Mouse (Mus musculus): ENCODE measurements around the gene Kitl. TPM values are rescaled to one million over a fixed set of nuclear protein-coding genes. Genes with fewer than 3 reads are reported as not detected.

Gene Kitl
- total RNA-seq, 2 experiments from 2014 or later, result 21.4 to 21.6 TPM

DNA sequence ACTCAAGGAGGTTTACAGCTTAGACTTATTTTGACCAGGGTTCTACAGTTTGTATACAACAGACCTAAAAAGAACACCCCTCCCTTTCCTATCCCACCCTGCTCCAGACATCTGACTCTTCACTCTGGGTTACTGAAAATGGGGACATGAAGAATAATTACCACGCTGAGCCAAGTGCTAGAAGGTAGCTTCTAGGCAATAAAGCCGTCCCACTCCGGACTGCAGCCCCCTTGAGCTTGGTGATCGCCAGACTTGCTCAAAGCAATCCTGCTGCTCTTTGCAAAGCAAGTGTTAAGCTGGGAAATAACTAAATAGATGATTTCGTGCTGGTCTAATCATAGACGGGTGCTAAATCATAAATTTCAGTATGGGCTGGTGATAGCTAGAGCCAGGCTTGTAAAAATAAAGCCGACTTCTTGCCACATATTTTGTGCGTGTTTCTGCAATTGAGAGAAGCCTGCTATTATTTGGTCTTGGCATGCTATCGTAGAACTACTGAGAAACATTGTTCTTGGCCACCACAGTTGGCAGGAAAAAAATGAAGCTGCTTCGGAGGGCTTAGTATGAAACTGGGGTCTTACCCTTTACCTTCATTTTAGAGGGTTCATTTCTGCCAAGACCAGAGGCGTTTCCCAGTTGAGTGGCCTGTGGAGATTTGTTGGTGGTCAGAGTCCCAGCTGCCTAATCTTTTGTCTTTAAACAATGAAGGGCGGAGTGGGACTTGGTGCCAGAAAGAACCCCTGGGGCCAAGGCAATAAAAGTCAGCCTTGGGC is 50.3 kb downstream of the Kitl start:
- no peak for DNase-seq (ENCODE audit: low spot score in 2 of 2)
- peak overlapping the region; percentile 29 for H3K4me3 ChIP-seq
- no peak for TF ChIP-seq CTCF (conservative IDR thresholded peaks at IDR 0.05)
- peak overlapping the region; percentile 72 for H3K27ac ChIP-seq

DNA sequence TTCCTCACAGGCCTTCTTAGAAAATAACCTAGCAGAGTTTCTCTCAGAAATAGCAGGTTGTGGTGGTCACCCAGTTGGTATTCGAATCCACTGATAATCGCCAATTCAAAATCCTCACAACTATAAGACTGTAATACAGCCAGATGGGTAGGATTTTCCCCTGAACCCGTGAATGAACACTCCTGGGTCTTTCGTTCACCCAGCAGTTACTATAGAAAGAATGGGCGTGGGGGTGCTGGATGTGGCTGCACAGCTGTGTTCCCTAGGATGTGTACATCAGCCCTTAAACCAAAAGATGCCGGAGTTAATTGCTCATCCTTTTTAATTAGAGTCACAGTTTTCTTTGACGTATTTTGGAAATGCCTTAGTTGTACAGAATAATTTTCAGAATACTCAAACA is 50.9 kb downstream of the Kitl start:
- no peak overlapping the region for H3K4me3 ChIP-seq
- TF ChIP-seq CTCF (conservative IDR thresholded peaks at IDR 0.05), result no peak
- no peak for DNase-seq (ENCODE audit: low spot score in 2 of 2)
- H3K27ac ChIP-seq, result peak overlapping the region; percentile 72; the same call in 1 of the 2 replicates

DNA sequence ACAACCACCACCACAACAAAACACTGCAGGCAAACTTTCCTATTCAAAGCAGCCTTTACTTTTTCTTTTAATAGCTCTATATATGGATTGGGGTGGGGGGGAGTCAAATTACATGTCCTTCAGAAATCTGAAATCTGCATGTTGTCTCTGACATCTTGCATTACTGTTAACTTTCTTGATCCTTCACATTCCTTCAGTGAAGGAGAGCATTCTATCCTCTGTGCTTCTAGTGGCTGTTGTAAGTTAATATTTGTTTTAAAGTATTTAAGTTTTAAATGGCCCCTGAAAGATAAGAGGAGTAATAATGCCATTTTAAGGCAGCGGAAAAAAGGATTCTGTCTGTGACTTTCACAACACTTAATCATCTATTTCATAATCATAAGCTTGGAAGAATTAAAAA is 57.2 kb downstream of the Kitl start:
- TF ChIP-seq CTCF (conservative IDR thresholded peaks at IDR 0.05), result no peak

DNA sequence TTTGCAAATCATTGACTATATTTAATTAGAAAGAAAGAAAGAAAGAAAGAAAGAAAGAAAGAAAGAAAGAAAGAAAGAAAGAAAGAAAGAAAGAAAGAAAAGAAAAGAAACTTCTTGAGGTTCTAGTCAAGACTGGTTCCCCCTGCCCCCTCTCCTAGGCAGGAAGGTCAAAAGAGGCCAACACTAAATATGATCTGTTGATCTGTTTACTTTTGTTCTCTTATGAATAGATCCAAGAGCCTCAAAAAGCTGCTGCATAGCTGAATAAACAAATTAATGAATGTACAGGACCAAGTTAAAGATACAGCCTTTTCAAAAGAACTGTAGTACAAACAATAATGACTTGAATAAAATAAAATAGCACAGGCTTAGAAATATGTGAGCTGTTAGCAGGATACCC is 57.7 kb downstream of the Kitl start:
- Histone ChIP-seq H3K4me3 (no peak overlapping the region), H3K27ac (no peak overlapping the region)
- DNase-seq (ENCODE audit: low spot score in 2 of 2), result no peak
- no peak for TF ChIP-seq CTCF (conservative IDR thresholded peaks at IDR 0.05)

More for the DNA sequence above, 57.2 kb downstream of the Kitl start:
- Histone ChIP-seq H3K4me3 (no peak overlapping the region), H3K27ac (no peak overlapping the region)
- DNase-seq (ENCODE audit: low spot score in 2 of 2), result no peak

DNA sequence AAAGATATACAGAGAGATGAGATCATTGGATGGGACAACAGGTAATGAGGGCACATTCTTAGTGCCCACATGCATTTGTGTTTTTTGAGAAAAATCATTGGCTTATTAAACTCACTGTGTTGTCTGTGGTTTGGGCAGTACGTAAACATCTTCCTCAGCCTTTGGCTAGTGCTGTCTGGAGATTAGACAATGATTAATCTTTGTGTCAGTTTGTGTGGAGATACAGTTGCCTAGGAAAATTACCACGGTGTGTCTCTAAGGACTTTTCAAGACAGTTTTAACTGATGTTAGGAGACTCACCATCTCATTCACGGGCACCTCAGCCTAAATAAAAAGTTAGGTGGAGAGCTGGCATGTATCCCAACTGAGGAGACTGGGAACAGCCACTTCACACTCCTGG is 85.7 kb downstream of the Kitl start:
- H3K27ac ChIP-seq, result no peak overlapping the region
- TF ChIP-seq CTCF (conservative IDR thresholded peaks at IDR 0.05), result no peak
- DNase-seq (ENCODE audit: low spot score in 2 of 2), result no peak
- H3K4me3 ChIP-seq, result no peak overlapping the region

DNA sequence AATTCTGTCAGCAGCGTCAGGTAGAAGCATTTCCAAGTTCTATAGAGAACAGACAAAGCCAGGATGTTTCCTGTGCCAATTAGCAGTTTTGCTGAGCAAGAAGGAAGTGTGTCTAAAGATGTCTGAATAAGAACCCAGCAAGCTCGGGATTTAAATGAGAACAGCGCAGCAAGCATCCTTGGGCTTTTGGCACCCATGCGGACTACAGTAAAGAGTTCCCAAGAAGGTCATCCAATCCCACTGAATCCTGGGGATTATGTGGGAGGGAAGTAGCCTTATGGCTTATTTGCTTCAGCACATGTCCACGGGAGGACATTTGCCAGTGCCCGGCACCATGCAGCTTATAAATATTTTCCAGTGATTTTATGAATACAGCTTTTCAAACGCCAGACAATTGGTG is 95.8 kb downstream of the Kitl start:
- Histone ChIP-seq H3K4me3 (peak overlapping the region; percentile 22; the same call in 1 of the 2 replicates), H3K27ac (no peak overlapping the region)
- DNase-seq (ENCODE audit: low spot score in 2 of 2), result no peak
- TF ChIP-seq CTCF (conservative IDR thresholded peaks at IDR 0.05), result no peak

DNA sequence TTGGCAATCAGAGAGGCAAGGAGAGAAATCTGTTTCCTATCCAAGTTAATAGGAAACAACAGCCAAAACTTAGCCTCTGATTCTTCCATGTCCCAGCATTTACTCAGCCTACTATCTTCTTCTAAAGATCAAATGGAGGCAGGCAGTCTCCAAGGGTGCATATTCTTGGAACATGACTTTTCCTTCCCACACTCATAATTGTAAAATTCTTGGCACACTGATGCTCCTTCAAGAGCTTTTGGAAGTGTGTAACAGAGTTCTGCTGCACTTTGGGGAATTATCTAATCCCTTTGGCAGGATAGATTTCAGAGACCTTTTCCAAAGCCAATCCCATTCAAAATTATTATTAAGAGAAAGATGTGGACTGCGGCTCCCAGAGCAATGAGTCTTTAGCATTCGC is 100.1 kb downstream of the Kitl start:
- DNase-seq (ENCODE audit: low spot score in 2 of 2), result no peak
- Histone ChIP-seq H3K4me3 (no peak overlapping the region), H3K27ac (no peak overlapping the region)
- TF ChIP-seq CTCF (conservative IDR thresholded peaks at IDR 0.05), result no peak

DNA sequence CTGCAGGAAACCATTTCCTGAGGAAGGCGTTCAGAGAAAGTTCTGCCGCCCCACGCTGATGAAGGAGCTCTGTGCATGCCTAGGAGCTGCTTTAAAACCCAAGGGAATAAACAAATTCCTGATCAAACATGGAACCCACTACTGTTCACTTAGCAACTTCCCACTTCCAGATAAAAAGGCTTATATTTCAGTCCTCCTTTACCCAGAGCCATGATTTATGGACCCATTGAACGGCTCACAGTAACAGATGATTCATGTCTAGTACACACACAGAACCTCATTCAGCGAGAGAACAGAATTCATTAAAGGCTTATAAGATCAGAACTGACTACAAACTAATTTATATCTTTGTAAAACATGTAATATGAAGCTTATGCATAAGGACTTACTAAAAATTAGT is 109.0 kb downstream of the Kitl start:
- Histone ChIP-seq H3K4me3 (no peak overlapping the region), H3K27ac (no peak overlapping the region)
- DNase-seq (ENCODE audit: low spot score in 2 of 2), result no peak
- TF ChIP-seq CTCF (conservative IDR thresholded peaks at IDR 0.05), result no peak

DNA sequence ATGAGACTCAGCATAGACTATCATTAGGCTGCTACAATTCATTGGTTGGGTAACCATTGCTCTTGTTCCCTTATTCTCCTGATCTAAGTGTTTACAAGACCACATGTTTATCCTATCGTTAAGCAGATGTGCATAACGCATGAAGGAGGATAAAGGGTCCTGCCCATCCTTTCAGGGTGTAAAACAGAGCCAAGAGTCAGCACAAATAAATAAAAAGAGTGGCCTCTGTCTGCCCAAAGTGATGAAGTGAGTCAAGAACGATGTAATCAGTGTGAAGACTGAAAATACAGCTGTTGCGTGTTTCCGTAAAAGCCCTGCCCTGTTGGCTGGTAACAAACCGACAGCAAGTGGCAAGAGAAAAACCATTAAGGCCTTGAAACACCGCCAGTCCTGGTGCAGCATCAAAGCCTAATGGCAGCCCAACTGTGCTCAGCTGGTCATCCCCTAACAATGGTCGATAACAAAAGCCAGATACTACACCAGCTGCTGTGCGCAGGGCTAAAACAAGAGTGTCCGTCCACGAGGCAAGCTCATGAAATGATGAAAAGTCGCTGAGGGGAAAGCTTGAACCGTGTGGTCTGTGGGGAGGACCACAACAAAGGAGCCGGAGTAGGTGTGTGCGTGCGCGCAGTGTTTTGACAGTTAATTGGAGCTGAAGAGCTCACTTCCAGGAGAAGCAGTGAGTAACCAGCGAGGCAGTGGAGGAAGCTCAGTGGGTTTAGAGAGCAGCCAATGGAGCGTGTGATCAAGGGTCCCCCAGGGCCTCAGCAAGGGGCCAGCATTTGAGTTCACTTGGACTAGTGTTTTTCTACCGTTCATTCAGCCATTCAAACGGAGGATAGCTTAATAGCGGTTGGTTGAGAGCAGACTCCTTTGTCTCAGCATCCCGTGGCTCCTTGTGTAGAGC is 112.7 kb downstream of the Kitl start:
- Histone ChIP-seq H3K27ac (no peak overlapping the region), H3K4me3 (no peak overlapping the region)
- DNase-seq (ENCODE audit: low spot score in 2 of 2), result no peak
- TF ChIP-seq CTCF (conservative IDR thresholded peaks at IDR 0.05), result no peak

DNA sequence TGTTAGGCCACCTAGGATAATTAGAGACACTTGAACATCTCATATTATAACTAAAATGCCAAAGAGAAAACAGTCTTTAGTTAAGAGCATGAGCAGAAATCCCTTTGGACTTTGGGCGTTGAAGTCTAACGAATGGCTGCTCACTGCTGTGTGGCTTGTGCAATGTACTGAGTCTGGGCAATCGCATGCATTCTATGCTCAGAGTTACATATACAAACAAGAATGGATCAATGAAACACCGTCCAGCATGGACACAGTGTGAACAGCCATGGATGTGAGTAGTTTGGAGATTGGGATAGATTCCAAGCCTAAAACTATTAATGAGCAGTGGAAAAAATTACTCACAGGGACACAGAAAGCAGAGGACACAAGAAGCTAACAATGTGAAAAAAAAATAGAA is 116.2 kb downstream of the Kitl start:
- H3K27ac ChIP-seq, result no peak overlapping the region
- no peak for TF ChIP-seq CTCF (conservative IDR thresholded peaks at IDR 0.05)

DNA sequence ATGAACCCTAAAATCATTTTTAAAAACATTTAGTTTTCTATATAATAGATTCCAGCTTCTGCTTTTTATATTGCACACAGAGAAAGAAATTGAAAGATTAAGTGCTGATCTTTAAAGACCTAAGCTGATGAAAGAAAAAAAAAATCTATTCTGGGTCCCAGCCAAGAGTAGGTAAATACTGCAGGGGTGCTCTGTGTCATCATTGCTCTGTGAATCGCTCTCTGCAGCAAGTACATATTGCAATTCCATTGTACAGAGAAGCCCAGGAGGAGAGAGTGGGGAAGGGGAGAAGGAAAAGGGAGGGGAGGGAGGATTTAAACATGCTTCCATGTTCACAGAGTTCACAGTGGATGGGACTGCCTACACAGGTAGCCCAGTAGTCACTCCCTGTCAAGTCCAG is 116.9 kb downstream of the Kitl start:
- no peak for DNase-seq (ENCODE audit: low spot score in 2 of 2)
- Histone ChIP-seq H3K27ac (no peak overlapping the region), H3K4me3 (no peak overlapping the region)
- no peak for TF ChIP-seq CTCF (conservative IDR thresholded peaks at IDR 0.05)

More for the DNA sequence above, 116.2 kb downstream of the Kitl start:
- no peak for DNase-seq (ENCODE audit: low spot score in 2 of 2)
- H3K4me3 ChIP-seq, result no peak overlapping the region

DNA sequence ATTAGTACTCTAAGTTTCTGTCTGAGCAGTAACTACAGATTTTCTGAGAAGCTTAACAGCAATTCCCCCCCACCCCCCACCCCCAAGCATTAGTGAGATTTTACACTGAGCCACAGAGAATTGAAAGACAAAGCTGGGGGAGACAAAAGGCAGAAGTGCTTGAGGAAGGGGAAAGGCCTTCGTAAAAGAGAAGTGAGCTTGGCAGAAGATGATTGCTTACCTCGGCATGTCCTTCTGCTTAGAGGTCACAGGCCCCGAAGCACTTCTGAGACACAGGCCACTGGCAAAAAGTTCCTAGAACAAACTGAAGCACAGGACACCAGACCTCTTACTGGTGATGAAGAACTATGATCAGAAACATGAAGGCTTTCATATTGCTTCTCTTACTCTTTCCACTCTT is 123.1 kb downstream of the Kitl start:
- DNase-seq (ENCODE audit: low spot score in 2 of 2), result no peak
- H3K27ac ChIP-seq, result no peak overlapping the region
- no peak overlapping the region for H3K4me3 ChIP-seq
- TF ChIP-seq CTCF (conservative IDR thresholded peaks at IDR 0.05), result no peak

DNA sequence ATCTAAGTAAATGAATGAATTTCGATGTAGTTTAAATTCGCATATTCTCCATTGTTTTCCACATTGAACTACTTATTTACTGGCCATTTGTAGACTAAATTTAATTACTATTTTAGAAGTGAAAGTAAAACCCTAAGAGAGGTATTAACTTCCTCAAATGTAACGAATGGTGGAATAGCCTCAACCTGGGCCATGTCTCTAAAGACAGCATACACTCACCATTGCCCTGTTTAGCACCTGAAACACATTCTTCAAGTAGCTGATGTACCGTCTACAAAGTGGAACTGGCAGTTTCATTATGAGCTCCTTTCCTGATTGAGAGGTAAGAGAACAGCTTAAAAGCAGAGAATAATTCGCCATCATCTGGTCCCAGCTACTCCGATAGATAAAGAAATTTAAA is 132.7 kb downstream of the Kitl start:
- Histone ChIP-seq H3K4me3 (no peak overlapping the region), H3K27ac (no peak overlapping the region)
- no peak for TF ChIP-seq CTCF (conservative IDR thresholded peaks at IDR 0.05)
- DNase-seq (ENCODE audit: low spot score in 2 of 2), result no peak

Small RNA genes lying within 50 kb of the gene (microRNA-seq; reads per million reads assigned to microRNA genes)
- gene Gm22918 (0 reads per million in 2 experiments), gene Gm25287 (0 reads per million in 2 experiments)
